ENCODE assay signal across 22 mouse cellular contexts in the genomic region with DNA sequence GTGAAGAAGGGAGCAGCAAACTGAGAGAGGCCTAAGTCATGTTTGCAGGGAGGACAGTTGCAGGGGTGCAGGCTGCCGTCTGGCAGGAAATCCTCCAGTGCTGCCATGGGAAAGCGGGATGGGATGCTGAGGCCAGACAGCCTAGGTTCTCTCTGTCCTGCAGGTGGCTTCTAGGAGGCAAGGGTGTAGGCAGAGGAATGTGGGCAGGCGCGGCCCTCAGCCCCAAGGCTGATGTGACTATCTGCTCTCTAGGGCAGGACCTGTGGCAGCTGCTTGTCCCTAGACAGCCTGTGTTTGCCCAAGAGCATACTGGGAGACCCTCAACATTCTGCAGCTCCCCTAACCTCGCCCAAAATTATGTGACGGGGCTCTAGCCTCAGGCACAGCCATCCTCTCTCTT. TPM values are rescaled to one million over a fixed set of nuclear protein-coding genes. Genes with fewer than 3 reads are reported as not detected.
"Had no signal": no experiment of that assay in that cellular context is flagged by ENCODE, and none has a peak within 500 bp of the region (broad histone marks: within the 10 kb centered on the region; RNA-seq: fewer than 3 reads in every experiment).

No protein-coding gene starts in this region.

- H3K4me3 ChIP-seq: lung, embryonic 15.5 days; midbrain, embryonic 13.5 days; midbrain, embryonic 15.5 days; myocyte; neural tube, embryonic 13.5 days; neural tube, embryonic 15.5 days; stomach, embryonic 15.5 days had no signal

- DNase-seq: lung, adult 18-20 months; lung, postnatal 10 days; lung, postnatal 4 days; retina, postnatal 1 day; right cerebral cortex, adult 18-20 months; right cerebral cortex, postnatal 25 days; right cerebral cortex, postnatal 4 days; thymus, adult 18-20 months; thymus, postnatal 14 days; thymus, postnatal 36 days had no signal

- H3K27ac ChIP-seq: liver, embryonic 14.5 days; lung, embryonic 15.5 days; midbrain, embryonic 13.5 days; midbrain, embryonic 15.5 days; neural tube, embryonic 13.5 days; neural tube, embryonic 15.5 days; stomach, embryonic 15.5 days had no signal

- H3K9ac ChIP-seq: liver, embryonic 14.5 days; lung, embryonic 15.5 days; midbrain, embryonic 13.5 days; midbrain, embryonic 15.5 days; neural tube, embryonic 13.5 days; neural tube, embryonic 15.5 days; stomach, embryonic 15.5 days had no signal

- H3K4me2 ChIP-seq: lung, embryonic 15.5 days; midbrain, embryonic 11.5 days; midbrain, embryonic 13.5 days; midbrain, embryonic 15.5 days; neural tube, embryonic 13.5 days; neural tube, embryonic 15.5 days; stomach, embryonic 15.5 days had no signal

- H3K9me3 ChIP-seq: lung, embryonic 15.5 days; midbrain, embryonic 15.5 days; neural tube, embryonic 13.5 days; neural tube, embryonic 15.5 days; stomach, embryonic 15.5 days had no signal

- H3K36me3 ChIP-seq: lung, embryonic 15.5 days; midbrain, embryonic 13.5 days; midbrain, embryonic 15.5 days; neural tube, embryonic 13.5 days; neural tube, embryonic 15.5 days; stomach, embryonic 15.5 days had no signal

- ATAC-seq: midbrain, embryonic 13.5 days; midbrain, embryonic 15.5 days had no signal

RNA-seq across cellular contexts. Expression of a gene that starts 23.8 kb away (rescaled TPM):
- polyA plus RNA-seq: liver, embryonic 16.5 days; myocyte; small intestine, adult 2 months; spleen, adult 2 months had no signal
